ENCODE assay signal across 32 mouse cellular contexts in genomic region chr3:155077908-155078307, GRCm38 (mm10). TPM values are rescaled to one million over a fixed set of nuclear protein-coding genes. Genes with fewer than 3 reads are reported as not detected.
"Had no signal": no experiment of that assay in that cellular context is flagged by ENCODE, and none has a peak within 500 bp of the region (broad histone marks: within the 10 kb centered on the region; RNA-seq: fewer than 3 reads in every experiment).

No protein-coding gene starts in this region.

- H3K4me1 ChIP-seq: heart, embryonic 10.5 days; heart, embryonic 12.5 days; hindbrain, embryonic 10.5 days; hindbrain, embryonic 12.5 days; hindbrain, embryonic 15.5 days; kidney, embryonic 15.5 days; limb, embryonic 13.5 days; limb, embryonic 15.5 days; liver, embryonic 12.5 days had no signal

- DNase-seq: gastrocnemius, postnatal 14 days; gastrocnemius, postnatal 36 days; heart, adult 18-20 months; heart, postnatal 10 days; heart, postnatal 4 days; kidney, adult 18-20 months; kidney, adult 8-10 months; kidney, postnatal 14 days; kidney, postnatal 4 days; left cerebral cortex, postnatal 4 days had no signal

- H3K27me3 ChIP-seq: heart, embryonic 12.5 days; hindbrain, embryonic 12.5 days; hindbrain, embryonic 15.5 days; kidney, embryonic 15.5 days; limb, embryonic 15.5 days; liver, embryonic 12.5 days had no signal

- H3K4me3 ChIP-seq: heart, embryonic 10.5 days; heart, embryonic 12.5 days; hindbrain, embryonic 10.5 days; hindbrain, embryonic 12.5 days; hindbrain, embryonic 15.5 days; kidney, embryonic 15.5 days; layer of hippocampus, adult 2 months; left cerebral cortex, adult 2 months; limb, embryonic 13.5 days; limb, embryonic 15.5 days; liver, embryonic 12.5 days had no signal

- H3K36me3 ChIP-seq: heart, embryonic 10.5 days; heart, embryonic 12.5 days; hindbrain, embryonic 10.5 days; hindbrain, embryonic 12.5 days; hindbrain, embryonic 15.5 days; kidney, embryonic 15.5 days; limb, embryonic 13.5 days; limb, embryonic 15.5 days; liver, embryonic 12.5 days had no signal

- H3K27ac ChIP-seq: heart, embryonic 10.5 days; hindbrain, embryonic 10.5 days; hindbrain, embryonic 12.5 days; hindbrain, embryonic 15.5 days; hindbrain, postnatal 0 days; kidney, embryonic 15.5 days; kidney, postnatal 0 days; layer of hippocampus, adult 2 months; left cerebral cortex, adult 2 months; limb, embryonic 13.5 days; limb, embryonic 15.5 days; liver, embryonic 12.5 days; liver, embryonic 14.5 days had no signal

RNA-seq across cellular contexts. Expression of gene Tnni3k, which starts 22.7 kb away (rescaled TPM):
- total RNA-seq: gastrocnemius, adult 18-20 months; gastrocnemius, adult 8-10 months; gastrocnemius, postnatal 14 days; gastrocnemius, postnatal 36 days; granulocyte monocyte progenitor cell, adult 5-6 weeks; hindbrain, postnatal 0 days; left cerebral cortex, postnatal 4 days; liver, adult 2 months had no signal
- polyA plus RNA-seq: intestine, embryonic 14.5 days; intestine, embryonic 16.5 days; kidney, embryonic 15.5 days; kidney, postnatal 0 days; limb, embryonic 11.5 days; liver, adult 2 months; liver, embryonic 12.5 days; liver, embryonic 14.5 days; liver, embryonic 16.5 days had no signal
